Mouse (Mus musculus) brain, adult 2 months (tissue): ENCODE measurements around the gene Senp7.
"Not testable (repeated sequence)": the region's sequence is repeated elsewhere in the genome, so short reads cannot be mapped to it uniquely, and the experiment has no call there.

Experiments used
- DNase-seq: peaks from one replicate; pipeline ENCODE4 v3.0.0; 2011; ENCODE audit warnings: low read depth, low spot score

Senp7 gene

DNA sequence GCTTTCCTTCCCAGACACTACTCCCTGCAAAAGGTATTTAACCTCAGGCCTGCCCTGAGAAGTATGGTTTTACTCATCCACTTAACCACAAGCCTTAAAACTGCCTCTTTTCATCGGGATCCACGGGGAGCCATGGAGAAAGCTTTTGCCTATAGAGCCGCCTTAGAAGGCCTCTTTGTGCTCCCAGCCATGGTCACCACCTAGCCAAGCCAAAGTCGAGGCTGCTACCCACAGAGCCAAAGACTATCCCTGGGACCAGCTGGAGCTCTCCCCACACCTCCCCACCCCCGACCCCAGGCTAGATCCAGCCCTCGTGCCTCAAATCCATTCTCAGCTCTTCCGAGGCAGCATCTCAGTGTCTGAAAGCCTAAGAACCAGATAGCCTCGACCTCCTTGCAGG lies 18.0 kb downstream of the Senp7 start:
- DNase-seq: no peak

DNA sequence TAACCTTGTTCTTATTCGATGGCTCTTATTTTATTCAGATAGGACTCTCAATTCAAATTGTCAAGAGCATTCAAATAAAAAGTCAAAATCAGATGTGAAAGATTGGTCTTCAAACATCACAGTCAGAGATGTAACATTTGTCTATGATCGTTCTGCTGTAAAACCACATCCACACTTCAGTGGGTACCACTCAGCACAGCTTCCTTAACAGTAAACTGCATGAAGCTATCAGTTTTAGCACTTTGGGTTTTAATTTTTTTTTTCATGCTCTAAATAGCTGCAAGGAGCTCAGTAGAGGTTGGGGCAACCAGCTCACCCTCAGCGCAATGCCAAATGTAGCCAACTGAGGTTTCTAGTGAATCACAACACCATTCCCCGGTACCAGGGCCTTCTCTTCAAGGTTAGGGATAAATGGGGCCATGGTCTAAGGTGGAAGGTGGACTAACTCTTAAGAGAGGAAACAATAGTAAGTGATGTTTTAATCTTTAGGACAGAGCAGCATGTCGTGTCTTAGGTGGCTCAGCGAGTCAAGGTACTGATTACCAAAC lies 20.5 kb downstream of the Senp7 start:
- DNase-seq: no peak

GRCm38 (mm10) chr16:56071317-56072232 lies 23.4 kb downstream of the Senp7 start:
- no peak for DNase-seq

DNA sequence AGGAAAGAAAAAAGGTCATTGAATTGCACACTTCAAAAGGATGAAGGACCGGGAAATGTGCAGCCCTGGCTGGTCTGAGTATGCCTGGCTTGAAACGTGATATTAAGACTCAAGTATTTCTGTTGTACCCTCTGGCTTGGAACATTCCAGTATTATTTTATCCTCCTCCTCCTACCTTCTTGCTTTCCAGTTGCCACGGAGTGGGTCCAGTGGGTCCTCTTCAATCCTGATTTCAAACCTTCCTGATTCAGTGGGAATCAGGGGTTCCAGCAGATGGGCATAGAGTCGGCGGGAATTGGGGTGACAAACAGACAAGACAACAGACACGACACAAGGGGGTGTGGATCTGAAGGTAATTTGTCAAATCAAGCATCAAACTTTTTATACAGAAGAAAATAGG lies 24.4 kb downstream of the Senp7 start:
- DNase-seq: no peak

- DNase-seq: not testable (repeated sequence)
These were observed 25.0 kb downstream of the Senp7 start for GRCm38 (mm10) chr16:56073150-56073549.

DNA sequence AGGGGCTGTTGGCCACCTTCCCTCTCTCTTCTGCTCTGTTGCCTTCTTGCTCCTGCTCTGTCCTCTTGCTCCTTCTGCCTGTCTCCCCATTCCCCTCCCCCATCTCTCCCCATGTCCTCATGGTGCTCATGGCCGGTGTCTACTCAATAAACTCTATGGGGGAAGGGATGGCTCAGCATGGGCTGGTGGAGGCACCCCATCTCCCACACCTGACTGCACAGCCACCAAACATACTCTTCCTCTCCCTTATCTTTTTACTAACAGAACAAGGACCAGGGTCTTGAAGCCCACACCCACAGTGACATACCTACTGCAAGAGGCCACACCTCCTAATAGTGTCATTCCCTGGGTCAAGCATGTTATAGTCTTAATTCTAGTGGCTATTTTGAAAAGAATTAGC lies 26.0 kb downstream of the Senp7 start:
- no peak for DNase-seq

- DNase-seq: peak; percentile 13
These were observed 26.4 kb downstream of the Senp7 start for GRCm38 (mm10) chr16:56074565-56074964.

DNA sequence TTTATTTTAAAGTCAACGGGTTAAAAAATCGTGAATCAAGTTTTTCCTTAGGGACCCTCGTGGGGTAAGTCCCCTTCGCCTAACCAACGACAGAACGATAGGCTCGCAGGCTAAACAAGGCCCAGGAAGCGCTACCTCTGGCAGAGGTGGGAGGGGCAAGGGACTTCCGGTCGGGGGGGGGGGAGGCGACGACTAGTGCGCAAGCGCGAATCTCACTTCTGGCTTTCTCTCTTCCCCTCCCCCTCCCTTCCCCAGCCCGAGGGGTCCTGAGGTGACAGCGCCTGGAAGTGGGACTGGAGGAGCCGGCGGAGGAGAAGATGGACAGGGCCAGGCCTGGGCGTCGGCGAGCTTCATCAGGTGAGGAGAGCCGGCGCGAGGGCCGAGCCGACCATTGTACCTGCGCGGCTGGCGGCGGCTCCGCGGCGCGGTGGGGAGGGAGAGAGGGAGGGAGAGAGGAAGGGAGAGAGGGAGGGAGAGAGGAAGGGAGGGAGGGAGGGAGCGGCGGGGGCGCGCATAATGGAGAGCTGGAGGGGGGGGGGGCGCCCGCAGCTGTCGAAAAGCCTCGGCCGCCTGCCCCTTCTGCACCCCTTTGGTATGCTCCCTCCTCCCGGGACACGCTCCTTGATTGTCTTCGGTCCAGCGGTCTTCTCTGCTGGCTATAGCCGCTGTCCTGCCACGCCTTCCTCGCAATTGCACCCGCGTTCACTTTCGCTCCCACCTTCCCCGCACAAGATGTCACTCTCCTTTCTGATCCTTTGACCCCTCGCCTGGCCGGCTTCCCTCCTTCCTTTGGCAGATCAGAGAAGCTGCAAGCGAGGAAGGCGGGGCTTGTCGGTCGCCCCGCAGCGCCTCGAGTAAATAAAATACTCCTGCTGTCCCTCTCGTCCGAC lies 27.3 kb downstream of the Senp7 start:
- peak; percentile 95 for DNase-seq

DNA sequence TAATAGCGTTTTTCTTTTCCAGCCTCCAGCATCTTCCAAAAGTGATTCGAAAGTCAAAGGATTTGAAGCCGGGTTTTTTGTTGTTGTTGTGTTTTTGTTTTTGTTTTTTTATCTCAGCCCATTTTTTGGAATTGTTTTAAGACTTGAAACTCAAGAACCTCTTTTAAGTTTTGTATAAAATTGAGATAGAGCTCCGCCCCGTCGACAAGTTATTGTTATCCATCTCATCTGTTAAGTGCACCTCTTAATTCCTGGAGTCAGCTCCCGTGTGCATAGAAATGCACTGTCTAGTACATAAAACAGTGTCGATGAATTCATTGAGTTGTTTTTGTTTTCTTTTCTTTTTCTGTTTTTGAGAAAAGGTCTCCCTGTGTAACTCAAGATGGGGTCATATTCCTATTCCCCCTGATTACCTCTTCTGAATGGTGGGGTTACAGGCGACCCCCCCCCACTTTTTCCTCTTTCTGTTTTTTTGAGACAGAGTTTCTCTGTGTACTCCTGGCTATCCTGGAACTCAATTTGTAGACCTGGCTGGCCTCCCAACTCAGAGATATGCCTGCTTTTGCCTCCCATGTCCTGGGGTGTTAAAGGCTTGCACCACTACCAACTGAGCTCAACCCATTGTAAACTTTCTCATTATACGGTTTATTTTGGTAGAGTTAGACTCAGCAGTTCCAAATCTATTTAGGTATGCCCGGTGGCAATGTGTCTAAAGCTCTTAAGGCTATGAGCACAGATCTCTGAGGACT lies 28.2 kb downstream of the Senp7 start:
- DNase-seq: peak; percentile 12

- no peak for DNase-seq
These were observed 31.3 kb downstream of the Senp7 start for GRCm38 (mm10) chr16:56079419-56079818.

DNA sequence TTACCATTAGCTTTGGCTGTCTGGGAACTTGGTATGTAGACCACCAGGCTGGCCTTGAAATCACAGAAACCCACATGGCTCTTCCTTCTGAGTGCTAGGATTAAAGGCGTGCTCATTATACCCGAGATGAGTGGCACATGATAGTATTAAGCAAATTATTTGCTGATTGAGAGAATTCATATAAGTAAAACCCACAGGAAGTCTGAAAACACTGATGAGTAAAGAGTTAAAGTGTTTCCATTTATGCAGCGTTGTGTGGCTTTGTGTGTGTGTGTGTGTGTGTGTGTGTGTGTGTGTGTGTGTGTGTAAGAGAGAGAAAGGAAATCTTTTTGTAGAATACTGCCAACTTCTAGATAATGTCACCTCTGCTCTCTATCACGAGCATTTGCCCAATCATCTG lies 33.6 kb downstream of the Senp7 start:
- DNase-seq: no peak

GRCm38 (mm10) chr16:56086336-56086735 lies 38.2 kb downstream of the Senp7 start:
- DNase-seq: no peak

- DNase-seq: no peak
These were observed 42.2 kb downstream of the Senp7 start for GRCm38 (mm10) chr16:56090385-56090784.

DNA sequence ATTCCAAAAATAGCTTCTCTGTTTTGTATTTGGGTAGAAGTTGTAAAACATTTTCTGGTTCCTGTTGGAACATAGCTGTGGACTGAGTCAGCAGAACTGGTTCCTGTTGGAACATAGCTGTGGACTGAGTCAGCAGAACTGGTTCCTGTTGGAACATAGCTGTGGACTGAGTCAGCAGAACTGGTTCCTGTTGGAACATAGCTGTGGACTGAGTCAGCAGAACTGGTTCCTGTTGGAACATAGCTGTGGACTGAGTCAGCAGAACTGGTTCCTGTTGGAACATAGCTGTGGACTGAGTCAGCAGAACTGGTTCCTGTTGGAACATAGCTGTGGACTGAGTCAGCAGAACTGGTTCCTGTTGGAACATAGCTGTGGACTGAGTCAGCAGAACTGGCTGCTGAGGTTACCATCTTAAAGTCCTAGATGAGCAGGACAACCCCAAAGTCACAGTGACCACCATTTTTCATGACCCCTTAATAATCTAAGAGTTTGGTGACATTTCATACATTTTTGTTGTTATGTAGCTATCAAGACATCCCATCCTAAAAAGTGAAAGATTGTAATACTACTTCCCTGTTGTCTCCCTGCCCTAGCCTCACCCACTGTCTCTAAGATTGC lies 48.4 kb downstream of the Senp7 start:
- not testable (repeated sequence) for DNase-seq

GRCm38 (mm10) chr16:56115706-56116105 lies 67.6 kb downstream of the Senp7 start:
- DNase-seq: no peak

DNA sequence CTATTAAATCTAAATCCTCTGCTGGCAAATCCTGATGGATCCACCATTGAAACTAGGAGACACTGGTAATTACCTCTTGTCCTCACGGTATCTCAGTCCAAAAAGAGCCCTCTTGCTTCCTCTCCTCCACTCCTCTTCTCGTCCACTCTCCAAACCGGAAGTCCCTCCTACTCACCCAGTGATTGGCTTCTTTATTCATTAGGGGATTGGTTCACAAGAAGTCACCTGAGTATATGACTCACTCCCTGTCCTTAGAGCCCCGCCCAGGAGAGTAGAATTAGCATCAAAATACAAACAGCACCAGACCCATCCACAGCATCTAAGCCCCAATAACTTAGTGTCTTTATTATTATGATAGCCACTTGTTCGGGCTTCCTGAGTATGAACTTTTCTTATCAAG lies 68.0 kb downstream of the Senp7 start:
- DNase-seq: no peak

DNA sequence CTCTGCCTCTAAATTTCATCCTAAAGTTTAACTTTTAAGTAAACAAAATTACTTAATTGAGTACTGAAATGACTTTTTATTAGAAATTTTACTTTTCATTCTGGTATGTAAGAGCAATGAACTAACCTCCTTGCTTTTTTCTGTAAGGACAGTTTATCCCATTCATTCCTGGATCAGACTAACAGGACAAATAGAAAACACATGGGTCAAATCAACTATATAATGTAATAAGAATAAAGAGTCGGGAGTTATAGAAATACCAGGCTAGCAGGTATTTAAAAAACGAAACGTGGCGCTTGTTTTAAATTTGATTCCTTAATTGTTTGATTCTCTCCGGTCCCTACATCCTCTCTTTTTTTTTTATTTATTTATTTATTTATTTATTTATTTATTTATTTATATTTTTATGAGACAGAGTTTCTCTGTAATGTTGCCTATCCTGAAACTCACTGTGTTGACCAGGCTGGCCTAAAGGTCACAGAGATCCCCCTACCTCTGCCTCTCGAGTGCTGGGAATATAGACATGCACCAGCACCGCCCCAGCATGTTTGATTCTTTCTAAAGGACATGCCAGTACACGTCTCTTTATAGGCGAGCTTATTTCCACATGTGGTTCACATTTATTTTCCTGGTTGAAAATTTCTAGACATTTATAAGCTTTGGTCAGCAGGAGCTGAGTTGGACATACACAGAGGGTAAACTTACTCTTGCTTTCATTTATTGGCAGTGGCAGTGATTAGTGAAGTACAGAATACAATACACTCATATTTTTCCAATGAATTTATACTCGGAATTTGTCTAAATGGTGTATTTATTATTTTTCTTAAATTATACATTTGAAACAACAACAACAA lies 69.4 kb downstream of the Senp7 start:
- no peak for DNase-seq

GRCm38 (mm10) chr16:56122517-56122916 lies 74.4 kb downstream of the Senp7 start:
- no peak for DNase-seq

DNA sequence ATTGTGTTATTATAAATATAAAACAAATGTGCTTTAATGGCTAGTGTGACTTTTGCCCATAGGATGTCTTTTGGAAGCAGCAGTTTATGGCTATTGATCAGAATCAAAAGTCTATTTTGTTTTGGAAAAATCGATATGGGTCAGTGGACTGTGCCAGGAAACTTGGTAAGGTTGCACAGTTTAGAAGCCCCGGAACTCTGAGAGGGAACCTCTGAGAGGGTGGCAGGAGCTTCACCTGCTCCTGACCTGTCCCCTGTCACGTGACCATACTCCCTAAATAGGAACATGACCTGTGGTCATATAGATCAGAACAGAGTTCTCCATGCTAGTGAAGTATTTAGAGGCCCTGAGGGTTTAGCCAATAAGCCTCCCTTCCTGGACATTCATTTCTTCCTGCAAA lies 75.9 kb downstream of the Senp7 start:
- DNase-seq: no peak

DNA sequence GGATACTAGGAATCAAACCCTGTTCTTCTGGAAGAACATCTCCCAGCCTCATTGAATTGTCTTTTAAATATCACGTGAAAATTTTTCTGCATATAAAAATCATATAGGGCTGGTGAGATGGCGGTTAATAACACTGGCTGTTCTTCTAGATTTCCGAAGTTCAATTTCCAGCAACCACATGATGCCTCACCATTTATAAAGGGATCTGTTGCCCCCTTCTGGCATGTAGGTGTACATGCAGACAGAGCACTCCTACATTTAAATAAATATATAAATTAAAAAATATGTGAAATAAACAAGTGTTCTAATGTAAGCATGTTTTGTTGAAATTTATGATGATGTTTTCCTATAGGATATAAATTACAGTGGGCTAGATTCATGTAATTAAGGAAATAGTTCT lies 83.5 kb downstream of the Senp7 start:
- peak; percentile 75 for DNase-seq
